Mouse (Mus musculus): ENCODE measurements around the gene Dapl1. TPM values are rescaled to one million over a fixed set of nuclear protein-coding genes. Genes with fewer than 3 reads are reported as not detected.

Dapl1 gene
- polyA plus RNA-seq, 1 experiment from 2014 or later = 5.4 TPM

DNA sequence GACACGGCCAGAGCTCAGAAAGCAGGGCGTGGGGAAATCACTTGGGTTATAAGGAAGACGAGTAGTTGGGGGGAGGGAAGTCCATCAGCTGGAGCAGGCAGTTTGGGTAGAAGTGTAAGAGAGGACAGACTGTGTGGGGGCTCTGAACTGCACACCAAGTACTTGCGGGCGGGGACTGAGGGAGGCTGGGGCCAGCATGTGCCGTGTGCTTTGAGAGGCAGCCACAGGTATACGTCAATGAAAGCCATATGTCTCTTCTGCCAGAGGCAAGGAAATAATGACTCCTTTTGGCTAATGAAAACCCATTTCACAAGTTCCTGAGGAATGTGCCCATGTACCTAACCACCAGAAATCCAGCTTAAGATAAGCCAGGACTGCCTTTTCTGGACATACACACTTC, 53.6 kb downstream of the Dapl1 start:
- WGBS = 68% methylated on average over 7 of the region's 7 CpGs
- H3K36me3 ChIP-seq (ENCODE audit: control insufficient read depth, insufficient read depth, low read length) = no peaks in the 10 kb centered on the region
- H3K4me3 ChIP-seq (ENCODE audit: low read length) = no peak overlapping the region
- no peak overlapping the region for H3K4me2 ChIP-seq (ENCODE audit: low read depth, low read length)
- no peak overlapping the region for H3K27ac ChIP-seq (ENCODE audit: low read length)
- no peak overlapping the region for H3K9ac ChIP-seq (ENCODE audit: low read length)
- H3K9me3 ChIP-seq (ENCODE audit: control insufficient read depth, low read length) = no peaks in the 10 kb centered on the region
- no peaks in the 10 kb centered on the region for H3K27me3 ChIP-seq (ENCODE audit: control insufficient read depth, insufficient read depth, low read depth, low read length)
- H3K4me1 ChIP-seq (replicated peaks; ENCODE audit: control insufficient read depth, insufficient read depth, low read length) = no peaks in the 10 kb centered on the region
- ATAC-seq (ENCODE audit: low read depth) = no peak

DNA sequence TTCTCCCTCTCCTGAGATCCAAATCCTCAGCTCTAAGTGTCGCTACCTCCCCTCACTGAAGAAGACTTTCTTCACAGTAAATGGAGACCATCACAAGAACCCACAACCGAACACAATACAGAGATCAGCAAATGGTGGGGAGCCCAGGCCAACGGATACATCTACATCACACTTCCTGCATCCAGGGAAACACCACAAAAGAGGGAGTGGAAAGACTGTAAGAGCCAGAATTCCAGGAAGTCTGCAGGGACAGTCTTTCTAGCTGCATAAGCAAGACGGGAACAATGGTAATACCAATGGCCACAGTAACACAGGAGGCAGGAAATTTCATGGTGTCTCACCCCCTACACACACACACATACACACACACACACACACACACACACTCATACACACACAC, 55.3 kb downstream of the Dapl1 start:
- 0 out of 2 replicates have a peak, but pooled peaks cover 2% of the 10 kb centered on the region for H3K4me1 ChIP-seq (replicated peaks; ENCODE audit: control insufficient read depth, insufficient read depth, low read length)
- ATAC-seq (ENCODE audit: low read depth) = peak; percentile 43
- no peak overlapping the region for H3K9ac ChIP-seq (ENCODE audit: low read length)
- H3K4me2 ChIP-seq (ENCODE audit: low read depth, low read length) = no peak overlapping the region
- no peaks in the 10 kb centered on the region for H3K36me3 ChIP-seq (ENCODE audit: control insufficient read depth, insufficient read depth, low read length)
- H3K9me3 ChIP-seq (ENCODE audit: control insufficient read depth, low read length) = no peaks in the 10 kb centered on the region
- WGBS = 55% methylated on average over 4 of the region's 4 CpGs
- H3K27ac ChIP-seq (ENCODE audit: low read length) = no peak overlapping the region
- H3K27me3 ChIP-seq (ENCODE audit: control insufficient read depth, insufficient read depth, low read depth, low read length) = no peaks in the 10 kb centered on the region
- H3K4me3 ChIP-seq (ENCODE audit: low read length) = no peak overlapping the region

DNA sequence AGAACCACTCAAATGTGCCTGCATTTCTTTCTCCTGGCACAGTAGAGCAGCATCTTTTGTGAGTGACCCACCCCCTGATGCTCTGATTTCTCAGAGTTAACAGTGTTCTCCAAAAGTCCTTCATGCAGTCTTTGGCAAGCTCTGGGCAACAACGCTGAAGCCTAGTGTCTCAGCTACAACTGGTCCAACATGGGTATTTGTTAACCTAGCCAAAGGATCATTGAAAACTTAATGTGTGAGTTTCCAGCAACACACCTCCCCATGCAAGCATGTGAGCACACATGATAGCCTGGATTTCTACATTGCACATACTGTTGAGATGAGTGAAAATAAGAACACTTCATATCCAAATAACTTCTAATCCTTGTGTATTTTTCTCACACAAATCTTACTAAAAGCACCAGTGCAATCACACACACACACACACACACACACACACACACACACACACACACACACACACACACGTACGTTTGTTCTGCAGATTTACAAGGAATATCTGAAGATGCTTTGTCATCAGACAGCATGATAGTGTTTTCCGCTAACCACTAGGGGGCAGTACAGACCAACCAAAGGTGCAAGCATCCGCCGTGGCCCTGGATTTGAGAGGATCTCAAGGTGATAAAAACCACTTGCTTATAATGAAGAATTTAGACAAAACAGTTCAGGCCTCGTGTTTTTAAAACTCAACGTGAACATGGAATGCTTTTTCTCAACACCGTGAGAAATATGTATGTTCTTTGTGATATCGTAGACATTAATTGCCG, 56.9 kb downstream of the Dapl1 start:
- 0 out of 2 replicates have a peak, but pooled peaks cover 2% of the 10 kb centered on the region for H3K4me1 ChIP-seq (replicated peaks; ENCODE audit: control insufficient read depth, insufficient read depth, low read length)
- H3K27me3 ChIP-seq (ENCODE audit: control insufficient read depth, insufficient read depth, low read depth, low read length) = no peaks in the 10 kb centered on the region
- no peak overlapping the region for H3K4me2 ChIP-seq (ENCODE audit: low read depth, low read length)
- H3K4me3 ChIP-seq (ENCODE audit: low read length) = no peak overlapping the region
- WGBS = 20% methylated on average over 11 of the region's 11 CpGs
- peak; percentile 66; the same call in 1 of the 2 replicates for ATAC-seq (ENCODE audit: low read depth)
- no peak overlapping the region for H3K9ac ChIP-seq (ENCODE audit: low read length)
- H3K27ac ChIP-seq (ENCODE audit: low read length) = no peak overlapping the region
- no peaks in the 10 kb centered on the region for H3K9me3 ChIP-seq (ENCODE audit: control insufficient read depth, low read length)
- H3K36me3 ChIP-seq (ENCODE audit: control insufficient read depth, insufficient read depth, low read length) = no peaks in the 10 kb centered on the region

DNA sequence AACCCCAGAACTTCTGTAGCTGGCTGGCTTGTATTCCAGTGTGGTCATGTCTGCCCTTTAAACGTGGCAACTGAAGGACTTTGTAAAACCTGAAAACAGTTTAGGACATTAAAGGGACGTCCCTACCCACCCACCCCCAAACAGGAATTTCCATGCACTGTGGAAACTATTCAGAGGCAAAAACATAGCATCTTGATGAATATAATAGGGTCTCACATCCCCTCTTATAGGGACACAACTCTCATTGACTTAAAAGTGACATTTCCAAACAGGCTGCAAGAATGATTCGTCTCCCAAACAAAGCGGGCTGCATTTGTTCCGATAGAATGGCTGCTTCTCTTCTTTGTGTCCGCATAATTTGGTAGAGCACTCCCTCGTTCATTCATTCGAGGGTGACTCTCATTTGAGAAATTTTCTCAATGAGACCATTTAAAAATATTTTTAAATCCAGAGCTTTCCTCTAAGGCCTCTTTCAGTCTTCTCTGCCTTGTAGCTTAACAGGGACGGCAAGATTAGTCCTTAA, 59.2 kb downstream of the Dapl1 start:
- no peak for ATAC-seq (ENCODE audit: low read depth)
- H3K27me3 ChIP-seq (ENCODE audit: control insufficient read depth, insufficient read depth, low read depth, low read length) = no peaks in the 10 kb centered on the region
- no peak overlapping the region for H3K4me2 ChIP-seq (ENCODE audit: low read depth, low read length)
- 65% methylated on average over 9 of the region's 9 CpGs for WGBS
- no peak overlapping the region for H3K9ac ChIP-seq (ENCODE audit: low read length)
- H3K4me3 ChIP-seq (ENCODE audit: low read length) = no peak overlapping the region
- H3K9me3 ChIP-seq (ENCODE audit: control insufficient read depth, low read length) = no peaks in the 10 kb centered on the region
- no peak overlapping the region for H3K27ac ChIP-seq (ENCODE audit: low read length)
- no peaks in the 10 kb centered on the region for H3K36me3 ChIP-seq (ENCODE audit: control insufficient read depth, insufficient read depth, low read length)
- 0 out of 2 replicates have a peak, but pooled peaks cover 2% of the 10 kb centered on the region for H3K4me1 ChIP-seq (replicated peaks; ENCODE audit: control insufficient read depth, insufficient read depth, low read length)

DNA sequence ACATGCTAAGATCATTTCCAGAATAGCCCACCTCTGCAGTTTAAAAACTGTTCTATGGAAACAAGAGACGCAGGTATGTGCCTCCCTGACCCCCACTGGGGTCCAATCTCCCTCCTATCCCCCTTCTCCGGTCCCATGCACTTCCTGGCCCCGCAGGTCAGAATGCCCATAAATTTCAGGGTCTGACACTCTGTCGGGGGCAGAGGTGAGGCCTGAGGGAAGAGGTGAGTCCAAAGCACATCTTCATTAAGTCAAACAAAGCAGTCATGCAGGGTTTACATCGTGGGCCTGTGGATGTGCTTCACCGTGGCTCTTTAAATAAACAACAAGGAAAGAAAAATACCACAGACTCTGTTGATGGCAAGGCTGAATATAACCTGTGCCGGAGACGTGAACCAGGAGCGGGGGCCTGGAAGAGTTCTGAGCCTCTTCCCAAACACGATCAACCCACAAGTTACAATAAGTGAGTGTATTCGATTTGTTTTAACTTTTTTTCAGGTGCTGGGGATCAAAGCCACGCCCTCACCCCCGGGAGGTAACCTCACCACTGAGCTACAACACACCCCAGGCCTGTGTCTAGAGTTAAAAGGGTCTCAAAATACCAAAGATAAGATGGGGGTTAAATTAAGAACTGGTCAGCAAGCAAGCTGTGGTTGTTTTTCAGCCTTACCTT, 59.9 kb downstream of the Dapl1 start:
- no peak overlapping the region for H3K27ac ChIP-seq (ENCODE audit: low read length)

DNA sequence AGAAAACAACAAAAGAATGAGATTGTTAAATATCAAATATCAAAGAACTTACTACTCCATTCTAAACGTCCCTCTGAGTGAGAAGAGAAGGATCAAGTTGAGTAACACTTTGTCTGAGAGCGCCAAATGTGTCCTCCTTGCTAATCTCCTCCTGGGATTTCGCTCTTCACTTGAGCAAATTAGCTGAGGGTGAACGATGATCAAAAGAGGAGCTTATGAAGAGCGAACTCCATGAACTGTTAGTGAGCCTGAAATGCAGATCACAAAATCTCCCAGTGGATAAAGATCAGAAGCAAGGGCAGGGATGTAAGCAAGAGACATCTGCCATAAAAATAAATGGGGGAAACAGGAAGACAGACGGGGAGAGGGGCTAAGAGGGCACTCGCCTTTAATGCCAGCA, 60.5 kb downstream of the Dapl1 start:
- 0 out of 2 replicates have a peak, but pooled peaks cover 2% of the 10 kb centered on the region for H3K4me1 ChIP-seq (replicated peaks; ENCODE audit: control insufficient read depth, insufficient read depth, low read length)
- H3K27me3 ChIP-seq (ENCODE audit: control insufficient read depth, insufficient read depth, low read depth, low read length) = no peaks in the 10 kb centered on the region
- H3K36me3 ChIP-seq (ENCODE audit: control insufficient read depth, insufficient read depth, low read length) = no peaks in the 10 kb centered on the region
- 23% methylated on average over 7 of the region's 7 CpGs for WGBS
- no peak overlapping the region for H3K4me2 ChIP-seq (ENCODE audit: low read depth, low read length)
- no peaks in the 10 kb centered on the region for H3K9me3 ChIP-seq (ENCODE audit: control insufficient read depth, low read length)
- ATAC-seq (ENCODE audit: low read depth) = peak; percentile 38; the same call in 1 of the 2 replicates
- no peak overlapping the region for H3K9ac ChIP-seq (ENCODE audit: low read length)
- H3K4me3 ChIP-seq (ENCODE audit: low read length) = no peak overlapping the region
- no peak overlapping the region for H3K27ac ChIP-seq (ENCODE audit: low read length)

More for the DNA sequence above, 59.9 kb downstream of the Dapl1 start:
- no peaks in the 10 kb centered on the region for H3K27me3 ChIP-seq (ENCODE audit: control insufficient read depth, insufficient read depth, low read depth, low read length)
- ATAC-seq (ENCODE audit: low read depth) = no peak
- H3K4me1 ChIP-seq (replicated peaks; ENCODE audit: control insufficient read depth, insufficient read depth, low read length) = 0 out of 2 replicates have a peak, but pooled peaks cover 2% of the 10 kb centered on the region
- no peaks in the 10 kb centered on the region for H3K36me3 ChIP-seq (ENCODE audit: control insufficient read depth, insufficient read depth, low read length)
- WGBS = 29% methylated on average over 13 of the region's 13 CpGs
- no peak overlapping the region for H3K9ac ChIP-seq (ENCODE audit: low read length)
- H3K9me3 ChIP-seq (ENCODE audit: control insufficient read depth, low read length) = no peaks in the 10 kb centered on the region
- H3K4me2 ChIP-seq (ENCODE audit: low read depth, low read length) = no peak overlapping the region
- no peak overlapping the region for H3K4me3 ChIP-seq (ENCODE audit: low read length)

DNA sequence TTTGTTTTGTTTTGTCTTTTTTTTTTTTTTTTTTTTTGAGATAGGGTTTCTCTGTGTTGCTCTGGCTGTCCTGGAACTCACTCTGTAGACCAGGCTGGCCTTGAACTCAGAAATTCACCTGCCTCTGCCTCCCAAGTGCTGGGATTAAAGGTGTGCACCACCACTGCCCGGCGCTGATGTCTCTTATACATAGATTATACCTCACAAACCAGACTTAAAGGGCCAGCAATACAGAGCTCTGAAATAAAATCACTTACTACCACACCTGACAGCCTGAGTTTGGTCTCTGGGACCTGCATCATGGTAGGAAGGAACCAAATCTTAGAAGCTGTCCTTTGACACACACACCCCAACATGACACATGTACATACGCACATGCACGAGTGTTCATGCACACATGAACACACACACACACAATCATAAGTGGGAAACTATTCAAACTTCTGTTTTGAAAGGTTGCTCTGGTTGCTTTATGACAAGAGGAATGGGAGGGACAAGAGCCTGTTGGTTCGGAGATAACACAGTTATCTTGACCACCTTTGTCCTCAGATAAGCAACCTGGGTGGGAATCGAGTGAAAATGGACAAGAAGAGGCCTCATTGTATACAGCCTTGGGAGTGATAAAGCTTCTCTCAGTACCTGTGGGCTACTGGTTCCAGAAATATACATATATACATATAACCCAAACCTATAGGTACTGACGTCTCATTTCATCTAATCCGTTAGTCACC, 63.1 kb downstream of the Dapl1 start:
- Histone ChIP-seq H3K9me3 (ENCODE audit: control insufficient read depth, low read length) (no peaks in the 10 kb centered on the region), H3K9ac (ENCODE audit: low read length) (no peak overlapping the region), H3K4me2 (ENCODE audit: low read depth, low read length) (no peak overlapping the region), H3K4me3 (ENCODE audit: low read length) (no peak overlapping the region), H3K27me3 (ENCODE audit: control insufficient read depth, insufficient read depth, low read depth, low read length) (no peaks in the 10 kb centered on the region), H3K4me1 (replicated peaks; ENCODE audit: control insufficient read depth, insufficient read depth, low read length) (0 out of 2 replicates have a peak, but pooled peaks cover 2% of the 10 kb centered on the region), H3K27ac (ENCODE audit: low read length) (no peak overlapping the region), H3K36me3 (ENCODE audit: control insufficient read depth, insufficient read depth, low read length) (no peaks in the 10 kb centered on the region)
- whole genome bisulfite sequencing = 77% methylated on average over 8 of the region's 8 CpGs
- no peak for ATAC-seq (ENCODE audit: low read depth)

DNA sequence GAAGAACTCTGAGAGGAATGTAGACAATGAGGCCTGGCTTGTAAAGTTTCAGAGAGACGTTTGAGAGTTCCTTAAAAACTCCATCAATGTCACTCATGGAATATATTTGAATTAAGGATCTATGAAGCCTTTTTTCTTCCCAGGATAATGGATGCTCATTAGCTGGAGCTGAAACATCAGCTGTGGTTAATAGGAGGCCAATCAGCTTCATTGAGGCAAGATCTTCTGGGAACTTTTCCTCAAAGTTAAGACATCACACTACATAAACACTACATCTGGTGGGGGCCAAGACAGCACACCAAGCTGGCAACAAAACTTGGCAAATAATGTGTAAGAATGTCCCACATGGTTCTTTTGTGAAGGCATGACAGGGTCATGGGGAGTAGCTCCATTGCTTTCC, 68.3 kb downstream of the Dapl1 start:
- 50% methylated on average over 1 of the region's 1 CpGs for WGBS
- Histone ChIP-seq H3K36me3 (ENCODE audit: control insufficient read depth, insufficient read depth, low read length) (no peaks in the 10 kb centered on the region), H3K27ac (ENCODE audit: low read length) (no peak overlapping the region)

More for the DNA sequence above, 68.3 kb downstream of the Dapl1 start:
- no peak overlapping the region for H3K4me2 ChIP-seq (ENCODE audit: low read depth, low read length)
- no peaks in the 10 kb centered on the region for H3K27me3 ChIP-seq (ENCODE audit: control insufficient read depth, insufficient read depth, low read depth, low read length)
- no peak overlapping the region for H3K4me3 ChIP-seq (ENCODE audit: low read length)
- no peak overlapping the region for H3K9ac ChIP-seq (ENCODE audit: low read length)
- ATAC-seq (ENCODE audit: low read depth) = no peak
- no peaks in the 10 kb centered on the region for H3K9me3 ChIP-seq (ENCODE audit: control insufficient read depth, low read length)
- no peaks in the 10 kb centered on the region for H3K4me1 ChIP-seq (replicated peaks; ENCODE audit: control insufficient read depth, insufficient read depth, low read length)

Data from lung, embryonic 16.5 days (tissue).